Mouse (Mus musculus) right cerebral cortex, adult 18-20 months (tissue): ENCODE results near the gene Rps12-ps3.

Experiments
- DNase-seq: peaks from one replicate; pipeline ENCODE4 v3.0.0; 2022; ENCODE audit warnings: mixed read lengths

Rps12-ps3 gene

DNA sequence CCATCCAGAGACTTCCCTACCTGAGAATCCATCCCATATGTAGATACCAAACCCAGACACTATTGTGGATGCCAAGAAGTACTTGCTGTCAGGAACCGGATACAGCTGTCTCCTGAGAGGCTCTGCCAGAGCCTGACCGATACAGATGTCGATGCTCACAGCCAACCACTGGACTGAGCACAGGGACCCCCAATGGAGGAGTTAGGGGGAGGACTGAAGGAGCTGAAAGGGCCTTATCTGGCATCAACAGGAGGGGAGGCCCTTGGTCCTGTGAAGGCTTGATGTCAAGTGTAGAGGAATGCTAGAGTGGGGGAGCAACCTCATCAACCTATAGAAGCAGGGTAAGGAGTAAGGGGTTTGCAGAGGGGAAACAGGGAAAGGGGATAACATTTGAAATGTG, 30.7 kb downstream of the Rps12-ps3 start:
- DNase-seq: no peak

DNA sequence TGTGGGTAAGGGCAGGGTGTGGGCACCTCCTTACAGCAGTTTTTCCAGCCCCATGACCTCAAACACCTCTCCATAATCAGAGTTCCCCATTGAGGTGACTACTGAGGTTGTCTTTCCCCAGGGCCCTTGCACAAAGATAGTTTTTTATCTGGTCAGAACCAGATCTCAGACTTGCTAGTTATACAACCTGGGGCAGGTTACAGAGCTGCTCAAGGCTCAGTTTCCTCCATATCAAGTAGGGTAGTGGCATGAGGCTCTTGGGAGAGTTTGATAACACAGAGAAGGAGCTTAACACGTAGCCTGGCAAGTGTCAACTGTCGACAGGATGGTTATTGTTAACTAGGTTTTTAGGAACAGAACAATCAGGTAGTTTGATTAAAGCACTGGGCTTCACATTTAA, 32.8 kb downstream of the Rps12-ps3 start:
- no peak for DNase-seq

DNA sequence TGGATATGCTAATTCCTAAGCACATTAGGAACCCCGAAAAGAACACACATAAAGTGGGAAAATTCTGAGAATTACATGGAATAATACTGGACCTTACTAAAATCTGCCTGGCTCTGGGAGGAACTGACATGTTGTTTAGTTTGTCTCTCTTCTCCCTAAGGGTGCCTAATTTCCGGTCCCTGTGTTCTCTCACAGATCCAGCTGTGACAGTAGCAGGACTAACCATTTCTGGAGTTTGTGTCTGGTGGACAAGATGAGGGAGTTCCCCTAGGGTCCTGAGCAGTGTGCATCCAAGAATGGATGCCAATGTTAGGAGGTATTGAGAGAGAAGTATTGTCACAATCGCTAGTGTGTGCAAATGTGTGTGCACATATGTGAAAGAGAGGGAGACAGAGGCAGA, 34.3 kb downstream of the Rps12-ps3 start:
- no peak for DNase-seq

DNA sequence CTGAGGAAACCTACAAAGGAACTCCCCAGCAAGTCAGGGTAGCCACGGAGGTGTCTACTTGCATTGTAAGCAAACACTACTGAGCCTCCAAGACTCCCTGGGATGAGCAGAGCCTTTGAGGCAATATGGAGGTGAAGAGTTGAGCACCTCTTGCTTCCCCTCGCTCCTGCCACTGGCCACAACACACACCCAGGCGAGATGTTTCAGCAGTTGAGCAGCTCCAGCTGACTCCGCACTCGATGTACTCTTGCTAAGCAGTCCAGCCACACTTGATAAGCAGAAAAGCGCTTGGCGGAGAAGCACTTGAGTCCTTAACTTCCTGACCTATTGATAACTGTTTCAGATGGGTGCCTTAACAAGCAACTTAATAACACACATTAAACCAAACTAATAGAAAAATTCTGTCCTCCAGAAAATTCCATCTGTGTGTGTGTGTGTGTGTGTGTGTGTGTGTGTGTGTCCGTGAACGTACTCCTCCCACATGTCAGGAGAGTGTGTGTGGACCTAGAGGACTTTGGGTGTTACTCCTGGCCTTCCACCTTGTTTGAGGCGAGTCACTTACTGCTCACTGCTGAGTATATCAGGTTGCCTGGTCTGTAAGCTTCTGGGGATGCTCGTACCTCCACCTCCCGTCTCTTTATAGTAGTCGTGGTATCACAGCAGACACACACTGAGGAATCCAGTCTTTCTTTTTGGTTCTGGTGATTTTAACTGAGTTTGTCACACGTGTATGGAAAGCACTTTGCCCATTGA, 34.9 kb downstream of the Rps12-ps3 start:
- no peak for DNase-seq

DNA sequence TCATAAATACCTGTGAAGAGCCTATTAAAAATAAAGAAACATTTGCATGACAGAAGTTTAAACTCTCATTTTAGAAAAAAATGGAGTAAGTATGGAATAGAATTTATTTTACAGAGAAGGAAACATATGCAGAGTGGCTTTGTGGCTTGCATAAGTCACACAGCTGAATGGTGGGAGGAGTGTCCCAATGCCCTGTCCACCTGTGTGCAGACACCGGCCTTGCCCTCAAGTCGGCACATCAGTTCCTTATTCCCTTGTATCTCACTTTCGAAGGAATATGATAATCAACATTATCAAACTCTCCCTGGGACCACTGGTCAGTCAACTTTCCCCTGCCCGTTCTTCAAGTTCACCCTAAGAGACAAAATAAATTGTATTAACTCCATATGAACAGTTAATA, 35.8 kb downstream of the Rps12-ps3 start:
- DNase-seq: no peak

DNA sequence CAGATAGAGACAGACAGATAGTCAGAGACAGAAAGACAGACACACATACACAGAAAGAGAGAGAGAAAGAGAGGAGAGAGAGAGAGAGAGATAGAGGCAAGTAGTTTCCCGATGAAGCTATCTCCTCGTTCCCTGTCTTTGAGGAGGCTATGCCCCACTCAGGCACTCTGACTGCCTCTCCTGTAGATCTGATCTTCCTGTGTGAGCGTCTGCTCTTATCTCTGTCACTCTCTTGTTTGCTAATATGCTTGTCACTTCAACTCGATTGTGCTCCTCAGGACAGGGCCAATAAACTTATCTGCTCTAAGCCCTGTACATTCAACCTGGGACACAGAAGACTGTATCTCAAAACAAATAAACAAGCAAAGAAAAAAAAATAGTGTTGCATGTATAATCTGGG, 37.1 kb downstream of the Rps12-ps3 start:
- no peak for DNase-seq

DNA sequence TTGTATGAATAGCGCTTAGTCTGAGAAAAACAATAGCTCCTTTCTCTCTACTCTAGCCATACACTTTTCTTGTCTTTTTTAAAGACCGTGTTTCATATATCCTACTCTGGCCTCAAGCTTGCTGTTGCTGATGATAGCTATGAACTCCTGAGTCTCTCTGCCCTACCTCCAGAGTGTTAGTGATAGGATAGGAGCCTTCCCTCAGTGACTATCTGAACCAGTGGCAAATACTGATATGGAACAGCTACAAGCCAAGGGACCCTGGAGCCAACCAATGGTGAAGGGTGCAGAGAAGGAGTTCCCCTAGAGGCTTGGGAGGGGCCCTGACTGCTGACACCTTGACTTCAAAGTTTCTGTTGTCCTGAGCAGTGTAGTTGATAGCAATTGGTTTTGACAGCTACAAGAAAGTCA, 38.4 kb downstream of the Rps12-ps3 start:
- DNase-seq: no peak

DNA sequence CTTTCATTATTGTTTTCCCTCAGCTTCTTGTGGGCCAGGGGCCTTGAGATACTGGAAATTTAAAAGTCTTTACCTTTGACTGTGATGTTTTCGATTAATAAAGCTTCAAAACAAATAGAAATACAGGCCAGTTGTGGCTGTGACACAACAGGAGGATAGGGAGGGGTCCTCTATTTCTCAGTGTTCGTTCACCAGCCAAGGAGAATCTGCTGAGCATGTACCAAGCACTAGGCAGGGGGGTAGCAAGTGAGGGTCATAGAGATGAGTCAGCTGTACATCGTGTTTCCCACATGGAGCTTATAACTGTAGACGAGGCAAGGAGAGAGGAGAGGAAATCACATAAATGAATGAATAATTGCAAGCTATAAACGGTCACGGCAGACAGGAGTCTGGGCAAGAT, 40.6 kb downstream of the Rps12-ps3 start:
- no peak for DNase-seq

DNA sequence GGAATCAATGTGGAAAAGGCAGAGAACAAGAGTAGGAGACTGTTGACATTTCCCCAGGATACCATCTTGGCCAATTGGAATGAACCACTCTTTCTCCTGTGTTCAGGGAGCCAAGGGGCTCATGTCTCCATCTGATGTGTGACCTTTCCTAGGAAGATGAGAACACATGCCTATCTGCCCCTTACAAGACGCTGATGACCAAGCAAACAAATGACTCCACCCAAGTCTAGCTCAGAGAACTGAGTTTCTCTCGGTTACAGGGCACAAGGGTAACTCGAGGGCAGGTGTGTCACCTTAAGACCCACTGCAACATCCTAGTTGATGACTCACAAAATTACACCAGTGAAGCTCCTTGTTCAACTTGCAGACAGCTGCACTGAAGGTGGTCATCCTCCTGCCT, 41.6 kb downstream of the Rps12-ps3 start:
- no peak for DNase-seq

DNA sequence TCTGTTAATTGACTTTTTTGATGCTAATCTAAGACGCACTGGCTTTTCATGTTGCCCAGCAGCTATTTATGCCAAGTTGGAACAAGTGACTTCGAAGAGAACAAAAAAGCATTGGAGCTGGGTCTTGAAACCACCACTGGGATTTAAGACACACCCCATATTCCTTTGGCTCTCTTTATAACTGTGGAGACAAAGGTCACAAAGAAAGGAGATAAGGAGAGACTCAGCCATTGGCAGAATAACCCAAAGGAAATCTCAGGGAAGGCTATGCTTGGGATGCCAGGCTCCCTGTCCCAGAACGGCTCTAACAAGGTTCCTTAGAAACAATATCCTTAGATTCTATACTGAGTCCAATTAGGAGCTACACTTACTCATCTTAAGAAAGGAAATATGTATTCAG, 44.6 kb downstream of the Rps12-ps3 start:
- DNase-seq: no peak

DNA sequence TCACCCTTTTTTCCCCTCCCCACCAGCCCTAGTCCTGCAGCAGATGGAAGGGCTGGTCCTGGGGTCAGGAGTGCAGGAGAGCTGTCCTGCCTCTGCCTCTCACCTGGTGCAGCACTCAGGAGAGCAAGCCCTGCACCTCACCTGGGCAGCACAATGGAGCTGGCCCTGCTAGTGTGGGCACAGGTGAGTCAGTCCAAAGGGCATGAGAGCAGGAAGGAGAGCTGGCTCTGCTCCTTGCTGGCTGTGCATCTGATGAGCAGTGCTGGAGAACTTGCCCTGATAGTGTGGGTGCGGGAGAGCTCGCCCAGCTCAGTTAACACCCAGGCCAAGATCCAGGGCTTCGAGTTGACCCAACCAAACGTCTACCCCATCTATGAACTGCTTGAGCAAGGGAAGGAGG, 45.8 kb downstream of the Rps12-ps3 start:
- no peak for DNase-seq

DNA sequence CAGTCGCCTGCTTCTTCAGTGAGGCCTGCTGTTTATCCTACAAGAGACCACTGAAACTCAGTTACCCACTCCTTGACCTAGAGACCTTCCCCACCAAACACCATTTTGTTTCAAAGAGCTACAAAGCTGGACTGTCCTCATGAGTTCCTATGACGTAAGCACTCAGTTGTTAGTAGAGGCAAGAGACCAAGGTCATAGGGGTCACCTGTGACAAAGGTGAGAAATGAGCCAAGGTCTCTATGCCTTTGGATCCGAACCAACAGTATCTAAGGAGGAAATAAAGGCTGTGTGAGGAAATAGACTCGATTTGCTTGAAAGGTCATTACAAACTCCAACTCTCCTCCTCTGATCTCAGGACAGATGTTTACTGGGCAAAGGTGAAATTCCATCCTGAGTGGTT, 48.9 kb downstream of the Rps12-ps3 start:
- DNase-seq: no peak
